Mouse (Mus musculus) neural tube, embryonic 14.5 days (tissue): Measurements from ENCODE around the gene Slc7a14. TPM values are rescaled to one million over a fixed set of nuclear protein-coding genes. Genes with fewer than 3 reads are reported as not detected.

ENCODE experiments used
- ATAC-seq: fragments of 200-750 bp; cut with Nextera tagmentation; 2 replicates; pipeline ENCODE4 v1.8.0; 2017; ENCODE audit warnings: low read depth, mild to moderate bottlenecking, moderate TSS enrichment, moderate library complexity
- H3K27ac ChIP-seq: fragments of 300-500 bp; sonication (generic); 2 replicates; pipeline ENCODE4 v1.5.1; 2014; ENCODE audit warnings: low read depth, mild to moderate bottlenecking, control low read depth, low read length, moderate library complexity, mixed read lengths
- H3K27me3 ChIP-seq: fragments of 300-500 bp; sonication (generic); 2 replicates; pipeline ENCODE4 v1.6.1; 2014; ENCODE audit warnings: low read length; ENCODE audit not compliant: control insufficient read depth, insufficient read depth
- H3K36me3 ChIP-seq: fragments of 300-500 bp; sonication (generic); 2 replicates; pipeline ENCODE4 v1.6.1; 2014; ENCODE audit warnings: low read length, mixed read lengths; ENCODE audit not compliant: control insufficient read depth, insufficient read depth
- H3K4me1 ChIP-seq: fragments of 300-500 bp; sonication (generic); 2 replicates; pipeline ENCODE4 v1.6.1; 2014; ENCODE audit warnings: low read length; ENCODE audit not compliant: control insufficient read depth, insufficient read depth
- H3K4me2 ChIP-seq: fragments of 300-500 bp; sonication (generic); 2 replicates; pipeline ENCODE4 v1.6.1; 2014; ENCODE audit warnings: mild to moderate bottlenecking, low read depth, low read length, control low read depth
- H3K4me3 ChIP-seq: fragments of 300-500 bp; sonication (generic); 2 replicates; pipeline ENCODE4 v1.5.1; 2014; ENCODE audit warnings: low read depth, low read length, control low read depth, mixed read lengths
- H3K9ac ChIP-seq: fragments of 300-500 bp; sonication (generic); replicated peaks from 2 replicates; pipeline ENCODE4 v1.6.1; 2014; ENCODE audit warnings: low read depth, mild to moderate bottlenecking, control low read depth, low read length, mixed read lengths
- H3K9me3 ChIP-seq: fragments of 300-500 bp; sonication (generic); 2 replicates; pipeline ENCODE4 v1.6.1; 2016; ENCODE audit warnings: low read length; ENCODE audit not compliant: control insufficient read depth
- WGBS: fragments of 180-500 bp; shearing (Covaris S2); extraction: QIAGEN DNeasy Blood & Tissue Kit; methylation state at CpG from one replicate; pipeline ENCODE4 v1.1.7; 2014; 5-methylcytosine and 5-hydroxymethylcytosine counted together
- polyA plus RNA-seq: library from polyadenylated mRNA; unstranded; fragments of >200 nt; fragmentation: Nextera tagmentation; extraction: Ambion mirVana; gene quantifications from 2 replicates; pipeline ENCODE4 v1.2.1, GENCODE M21; 2014

Gene Slc7a14
- polyA plus RNA-seq, 1 experiment from 2014 or later, result 10.8 TPM

GRCm38 (mm10) chr3:31205167-31205566 is 105.0 kb downstream of the Slc7a14 start:
- 85% methylated on average over 3 of the region's 3 CpGs for WGBS
- Histone ChIP-seq H3K27me3 (no peaks in the 10 kb centered on the region), H3K36me3 (no peaks in the 10 kb centered on the region), H3K27ac (no peak overlapping the region), H3K4me3 (no peak overlapping the region), H3K9ac (no peak overlapping the region), H3K4me1 (peaks cover 4% of the 10 kb centered on the region; the same call in 1 of the 2 replicates), H3K4me2 (no peak overlapping the region), H3K9me3 (no peaks in the 10 kb centered on the region)
- ATAC-seq, result no peak

GRCm38 (mm10) chr3:31203947-31204346 is 106.2 kb downstream of the Slc7a14 start:
- no peak overlapping the region for H3K27ac ChIP-seq
- no peaks in the 10 kb centered on the region for H3K9me3 ChIP-seq
- no peak for ATAC-seq
- no peak overlapping the region for H3K4me2 ChIP-seq
- no peaks in the 10 kb centered on the region for H3K4me1 ChIP-seq
- WGBS, result 95% methylated on average over 11 of the region's 11 CpGs
- H3K36me3 ChIP-seq, result no peaks in the 10 kb centered on the region
- no peaks in the 10 kb centered on the region for H3K27me3 ChIP-seq
- H3K9ac ChIP-seq, result no peak overlapping the region
- no peak overlapping the region for H3K4me3 ChIP-seq

GRCm38 (mm10) chr3:31199162-31199877 is 110.9 kb downstream of the Slc7a14 start:
- ATAC-seq, result no peak
- Histone ChIP-seq H3K27me3 (no peaks in the 10 kb centered on the region), H3K36me3 (no peaks in the 10 kb centered on the region), H3K4me2 (no peak overlapping the region), H3K4me3 (no peak overlapping the region), H3K9me3 (no peaks in the 10 kb centered on the region), H3K27ac (no peak overlapping the region), H3K9ac (no peak overlapping the region), H3K4me1 (no peaks in the 10 kb centered on the region)
- 81% methylated on average over 17 of the region's 17 CpGs for WGBS

- 64% methylated on average over 10 of the region's 10 CpGs for WGBS
- Histone ChIP-seq H3K4me1 (no peaks in the 10 kb centered on the region), H3K27ac (no peak overlapping the region), H3K9me3 (no peaks in the 10 kb centered on the region), H3K27me3 (no peaks in the 10 kb centered on the region), H3K36me3 (no peaks in the 10 kb centered on the region), H3K4me3 (no peak overlapping the region), H3K9ac (no peak overlapping the region), H3K4me2 (no peak overlapping the region)
- ATAC-seq, result no peak
Observed at GRCm38 (mm10) chr3:31191402-31191801, 118.8 kb downstream of the Slc7a14 start.

GRCm38 (mm10) chr3:31190342-31190741 is 119.8 kb downstream of the Slc7a14 start:
- Histone ChIP-seq H3K9ac (no peak overlapping the region), H3K27me3 (no peaks in the 10 kb centered on the region), H3K4me1 (no peaks in the 10 kb centered on the region), H3K27ac (no peak overlapping the region), H3K4me2 (no peak overlapping the region), H3K4me3 (no peak overlapping the region), H3K36me3 (no peaks in the 10 kb centered on the region), H3K9me3 (no peaks in the 10 kb centered on the region)
- no peak for ATAC-seq
- 92% methylated on average over 7 of the region's 7 CpGs for WGBS

GRCm38 (mm10) chr3:31166365-31166871 is 143.8 kb downstream of the Slc7a14 start:
- Histone ChIP-seq H3K9ac (no peak overlapping the region), H3K9me3 (no peaks in the 10 kb centered on the region), H3K36me3 (no peaks in the 10 kb centered on the region), H3K27me3 (no peaks in the 10 kb centered on the region), H3K4me1 (no peaks in the 10 kb centered on the region), H3K4me2 (no peak overlapping the region), H3K4me3 (no peak overlapping the region), H3K27ac (no peak overlapping the region)
- 38% methylated on average over 12 of the region's 12 CpGs for WGBS
- ATAC-seq, result peak; percentile 71; the same call in 1 of the 2 replicates

- H3K27ac ChIP-seq, result no peak overlapping the region
- no peak for ATAC-seq
- H3K9me3 ChIP-seq, result no peaks in the 10 kb centered on the region
- no peaks in the 10 kb centered on the region for H3K36me3 ChIP-seq
- no peak overlapping the region for H3K4me2 ChIP-seq
- WGBS, result 66% methylated on average over 3 of the region's 3 CpGs
- H3K4me3 ChIP-seq, result no peak overlapping the region
- H3K4me1 ChIP-seq, result no peaks in the 10 kb centered on the region
- no peak overlapping the region for H3K9ac ChIP-seq
- no peaks in the 10 kb centered on the region for H3K27me3 ChIP-seq
Observed at GRCm38 (mm10) chr3:31165803-31166202, 144.4 kb downstream of the Slc7a14 start.

GRCm38 (mm10) chr3:31162860-31163259 is 147.3 kb downstream of the Slc7a14 start:
- H3K27ac ChIP-seq, result no peak overlapping the region
- no peak for ATAC-seq
- no peak overlapping the region for H3K4me2 ChIP-seq
- no peaks in the 10 kb centered on the region for H3K9me3 ChIP-seq
- H3K27me3 ChIP-seq, result no peaks in the 10 kb centered on the region
- no peak overlapping the region for H3K4me3 ChIP-seq
- H3K9ac ChIP-seq, result no peak overlapping the region
- WGBS, result 95% methylated on average over 14 of the region's 14 CpGs
- no peaks in the 10 kb centered on the region for H3K36me3 ChIP-seq
- no peaks in the 10 kb centered on the region for H3K4me1 ChIP-seq

GRCm38 (mm10) chr3:31161336-31161735 is 148.8 kb downstream of the Slc7a14 start:
- ATAC-seq, result no peak
- 31% methylated on average over 6 of the region's 6 CpGs for WGBS

More at GRCm38 (mm10) chr3:31161336-31161735, 148.8 kb downstream of the Slc7a14 start:
- Histone ChIP-seq H3K4me2 (no peak overlapping the region), H3K27ac (no peak overlapping the region), H3K9me3 (no peaks in the 10 kb centered on the region), H3K36me3 (no peaks in the 10 kb centered on the region), H3K4me3 (no peak overlapping the region), H3K4me1 (no peaks in the 10 kb centered on the region), H3K9ac (no peak overlapping the region), H3K27me3 (no peaks in the 10 kb centered on the region)
